Mouse (Mus musculus) liver, embryonic 15.5 days (tissue): ENCODE data around the gene Vstm2l. TPM values are rescaled to one million over a fixed set of nuclear protein-coding genes. Genes with fewer than 3 reads are reported as not detected.

Experiments
- ATAC-seq: fragments of 200-750 bp; cut with Nextera tagmentation; 2 replicates; pipeline ENCODE4 v1.8.0; 2017; ENCODE audit warnings: moderate number of reproducible peaks, mild to moderate bottlenecking, moderate library complexity; ENCODE audit not compliant: insufficient read depth
- H3K27ac ChIP-seq: fragments of 300-500 bp; sonication (generic); replicated peaks from 2 replicates; pipeline ENCODE4 v1.5.1; 2015; ENCODE audit warnings: mild to moderate bottlenecking, inconsistent platforms
- H3K27me3 ChIP-seq: fragments of 300-500 bp; sonication (generic); 2 replicates; pipeline ENCODE4 v1.6.1; 2015; ENCODE audit warnings: mild to moderate bottlenecking, inconsistent platforms
- H3K36me3 ChIP-seq: fragments of 300-500 bp; sonication (generic); replicated peaks from 2 replicates; pipeline ENCODE4 v1.6.1; 2015; ENCODE audit warnings: moderate library complexity, mild to moderate bottlenecking, inconsistent platforms
- H3K4me1 ChIP-seq: fragments of 300-500 bp; sonication (generic); replicated peaks from 2 replicates; pipeline ENCODE4 v1.6.1; 2015; ENCODE audit warnings: inconsistent platforms
- H3K4me2 ChIP-seq: fragments of 300-500 bp; sonication (generic); 2 replicates; pipeline ENCODE4 v1.6.1; 2015; ENCODE audit warnings: moderate library complexity, mild to moderate bottlenecking, inconsistent platforms
- H3K4me3 ChIP-seq: fragments of 300-500 bp; sonication (generic); replicated peaks from 2 replicates; pipeline ENCODE4 v1.5.1; 2015; ENCODE audit warnings: mild to moderate bottlenecking, inconsistent platforms
- H3K9ac ChIP-seq: fragments of 300-500 bp; sonication (generic); 2 replicates; pipeline ENCODE4 v1.6.1; 2015; ENCODE audit warnings: moderate library complexity, mild to moderate bottlenecking, inconsistent platforms
- H3K9me3 ChIP-seq: fragments of 300-500 bp; sonication (generic); replicated peaks from 2 replicates; pipeline ENCODE4 v1.6.1; 2016; ENCODE audit warnings: inconsistent platforms
- WGBS: fragments of 180-500 bp; shearing (Covaris S2); methylation state at CpG from one replicate; pipeline ENCODE4 v1.1.7; 2015; ENCODE audit warnings: mixed read lengths; ENCODE audit not compliant: insufficient replicate concordance; 5-methylcytosine and 5-hydroxymethylcytosine counted together
- polyA plus RNA-seq: library from polyadenylated mRNA; unstranded; fragments of >200 nt; fragmentation: Nextera tagmentation; extraction: Ambion mirVana; gene quantifications from 2 replicates; pipeline ENCODE4 v1.2.1, GENCODE M21; 2015

Vstm2l gene
- polyA plus RNA-seq, 1 experiment from 2014 or later = not detected

GRCm38 (mm10) chr2:157897131-157897530 is 17.3 kb upstream of the Vstm2l start:
- Histone ChIP-seq H3K27me3 (peaks cover 9% of the 10 kb centered on the region; the same call in 1 of the 2 replicates), H3K9ac (no peak overlapping the region), H3K9me3 (no peaks in the 10 kb centered on the region), H3K4me3 (no peak overlapping the region), H3K4me2 (no peak overlapping the region), H3K36me3 (no peaks in the 10 kb centered on the region), H3K4me1 (no peaks in the 10 kb centered on the region), H3K27ac (no peak overlapping the region)
- no peak for ATAC-seq
- WGBS = 68% methylated on average over 4 of the region's 4 CpGs

- Histone ChIP-seq H3K27me3 (peaks cover 52% of the 10 kb centered on the region), H3K27ac (no peak overlapping the region), H3K4me1 (no peaks in the 10 kb centered on the region), H3K4me2 (no peak overlapping the region), H3K9me3 (no peaks in the 10 kb centered on the region), H3K4me3 (no peak overlapping the region), H3K36me3 (no peaks in the 10 kb centered on the region), H3K9ac (no peak overlapping the region)
- WGBS = 1% methylated on average over 16 of the region's 16 CpGs
- ATAC-seq = no peak
Observed at GRCm38 (mm10) chr2:157913204-157913636, 1.2 kb upstream of the Vstm2l start.

- H3K27ac ChIP-seq = no peak overlapping the region
- H3K9ac ChIP-seq = no peak overlapping the region
- H3K36me3 ChIP-seq = no peaks in the 10 kb centered on the region
- no peak overlapping the region for H3K4me2 ChIP-seq
- peaks cover 52% of the 10 kb centered on the region for H3K27me3 ChIP-seq
- H3K4me1 ChIP-seq = no peaks in the 10 kb centered on the region
- H3K9me3 ChIP-seq = no peaks in the 10 kb centered on the region
- no peak for ATAC-seq
- H3K4me3 ChIP-seq = no peak overlapping the region
- WGBS = 2% methylated on average over 4 of the region's 4 CpGs
Observed at GRCm38 (mm10) chr2:157913705-157914104, 748 bp upstream of the Vstm2l start.

GRCm38 (mm10) chr2:157914889-157915517 is 550 bp downstream of the Vstm2l start:
- Histone ChIP-seq H3K4me1 (no peaks in the 10 kb centered on the region), H3K27me3 (peaks cover 52% of the 10 kb centered on the region), H3K36me3 (no peaks in the 10 kb centered on the region), H3K9me3 (no peaks in the 10 kb centered on the region), H3K4me2 (no peak overlapping the region), H3K27ac (no peak overlapping the region), H3K9ac (no peak overlapping the region), H3K4me3 (no peak overlapping the region)
- no peak for ATAC-seq
- 36% methylated on average over 43 of the region's 43 CpGs for WGBS

- 11% methylated on average over 10 of the region's 10 CpGs for WGBS
- Histone ChIP-seq H3K9ac (no peak overlapping the region), H3K4me1 (no peaks in the 10 kb centered on the region), H3K4me2 (no peak overlapping the region), H3K4me3 (no peak overlapping the region), H3K9me3 (no peaks in the 10 kb centered on the region), H3K27me3 (peaks cover 57% of the 10 kb centered on the region), H3K36me3 (no peaks in the 10 kb centered on the region), H3K27ac (no peak overlapping the region)
- no peak for ATAC-seq
Observed at GRCm38 (mm10) chr2:157918529-157918928, 4.1 kb downstream of the Vstm2l start.

DNA sequence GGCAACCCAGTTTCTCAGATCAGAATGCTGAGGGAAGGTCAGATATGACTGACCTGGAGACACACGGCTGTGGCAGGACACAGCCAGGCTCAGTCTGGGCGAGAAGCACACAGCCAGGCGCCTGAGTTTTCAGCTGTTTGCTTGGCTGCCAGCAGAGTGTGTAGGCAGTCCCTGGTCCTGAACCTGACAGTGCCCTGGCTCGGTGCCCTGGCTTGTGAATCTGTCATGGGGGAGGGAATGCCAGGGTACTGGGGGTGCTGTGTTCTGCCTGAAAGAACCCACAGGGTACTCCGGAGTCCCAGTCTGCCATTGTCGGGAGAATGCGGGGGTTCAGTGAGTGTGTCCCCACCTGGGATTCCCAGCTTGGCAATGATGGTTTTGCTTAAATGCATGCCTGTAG is 7.1 kb downstream of the Vstm2l start:
- H3K27me3 ChIP-seq = peaks cover 33% of the 10 kb centered on the region
- ATAC-seq = no peak
- no peaks in the 10 kb centered on the region for H3K4me1 ChIP-seq
- H3K4me3 ChIP-seq = no peak overlapping the region
- no peak overlapping the region for H3K4me2 ChIP-seq
- WGBS = 49% methylated on average over 7 of the region's 7 CpGs
- no peaks in the 10 kb centered on the region for H3K36me3 ChIP-seq
- no peak overlapping the region for H3K9ac ChIP-seq
- H3K9me3 ChIP-seq = no peaks in the 10 kb centered on the region
- no peak overlapping the region for H3K27ac ChIP-seq

- WGBS = 11% methylated on average over 7 of the region's 7 CpGs
- no peak overlapping the region for H3K27ac ChIP-seq
- H3K4me3 ChIP-seq = no peak overlapping the region
- no peak overlapping the region for H3K9ac ChIP-seq
- no peak overlapping the region for H3K4me2 ChIP-seq
- no peaks in the 10 kb centered on the region for H3K4me1 ChIP-seq
- peaks cover 26% of the 10 kb centered on the region for H3K27me3 ChIP-seq
- no peaks in the 10 kb centered on the region for H3K36me3 ChIP-seq
- ATAC-seq = no peak
- H3K9me3 ChIP-seq = no peaks in the 10 kb centered on the region
Observed at GRCm38 (mm10) chr2:157923406-157923805, 9.0 kb downstream of the Vstm2l start.

DNA sequence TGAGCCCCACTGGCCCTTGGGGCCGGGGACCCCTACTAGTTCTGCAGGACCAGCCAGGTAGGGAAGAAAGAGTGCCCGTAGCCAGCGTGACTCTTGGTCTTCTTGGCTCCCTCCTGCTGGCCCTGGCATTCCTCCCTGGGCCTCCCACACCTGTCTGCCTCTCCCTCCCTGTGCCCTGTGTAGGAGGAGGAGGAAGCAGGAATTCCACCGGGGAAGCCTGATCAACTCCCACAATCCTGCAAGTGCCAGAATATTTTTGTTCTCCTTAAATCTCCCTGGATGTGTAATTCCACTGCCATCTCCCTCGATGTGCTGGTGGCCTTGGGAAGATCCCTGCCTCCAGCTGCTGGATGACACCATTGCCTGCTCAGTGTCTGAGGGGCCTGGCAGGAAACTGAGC is 10.1 kb downstream of the Vstm2l start:
- Histone ChIP-seq H3K4me3 (no peak overlapping the region), H3K4me1 (no peaks in the 10 kb centered on the region), H3K27me3 (peaks cover 27% of the 10 kb centered on the region), H3K4me2 (no peak overlapping the region), H3K9me3 (no peaks in the 10 kb centered on the region), H3K9ac (no peak overlapping the region), H3K36me3 (no peaks in the 10 kb centered on the region), H3K27ac (no peak overlapping the region)
- no peak for ATAC-seq
- WGBS = 43% methylated on average over 5 of the region's 5 CpGs

- Histone ChIP-seq H3K9me3 (no peaks in the 10 kb centered on the region), H3K4me2 (no peak overlapping the region), H3K27ac (no peak overlapping the region), H3K4me1 (no peaks in the 10 kb centered on the region), H3K27me3 (peaks cover 27% of the 10 kb centered on the region), H3K4me3 (no peak overlapping the region), H3K9ac (no peak overlapping the region), H3K36me3 (no peaks in the 10 kb centered on the region)
- no peak for ATAC-seq
- 62% methylated on average over 7 of the region's 7 CpGs for WGBS
Observed at GRCm38 (mm10) chr2:157926502-157926901, 12.0 kb downstream of the Vstm2l start.

DNA sequence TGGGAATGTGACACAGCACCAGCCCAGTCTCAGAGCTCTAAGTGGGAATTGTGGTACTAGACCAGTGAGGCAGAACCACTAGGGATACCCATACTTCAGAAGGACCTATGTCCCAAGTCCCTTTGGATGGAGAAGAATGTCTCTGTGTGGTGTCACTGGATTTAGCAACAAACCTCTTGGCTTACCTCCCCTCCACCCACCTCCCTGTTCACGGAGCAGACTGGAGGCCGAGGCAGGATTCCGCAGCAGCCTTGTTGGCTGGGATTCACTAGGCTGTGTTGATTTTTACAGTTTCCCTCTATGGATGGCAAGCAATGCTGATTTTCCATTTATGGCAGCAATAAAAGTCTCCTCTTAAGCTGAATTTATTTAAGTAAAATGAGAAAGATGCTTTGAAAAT is 12.5 kb downstream of the Vstm2l start:
- H3K4me3 ChIP-seq = no peak overlapping the region
- WGBS = 54% methylated on average over 3 of the region's 3 CpGs
- H3K9ac ChIP-seq = no peak overlapping the region
- no peak overlapping the region for H3K27ac ChIP-seq
- H3K4me1 ChIP-seq = no peaks in the 10 kb centered on the region
- H3K4me2 ChIP-seq = no peak overlapping the region
- no peaks in the 10 kb centered on the region for H3K36me3 ChIP-seq
- ATAC-seq = no peak
- H3K9me3 ChIP-seq = no peaks in the 10 kb centered on the region
- H3K27me3 ChIP-seq = peaks cover 27% of the 10 kb centered on the region

GRCm38 (mm10) chr2:157927397-157927796 is 12.9 kb downstream of the Vstm2l start:
- no peaks in the 10 kb centered on the region for H3K36me3 ChIP-seq

GRCm38 (mm10) chr2:157927815-157928214 is 13.4 kb downstream of the Vstm2l start:
- Histone ChIP-seq H3K4me2 (no peak overlapping the region), H3K4me1 (no peaks in the 10 kb centered on the region), H3K9me3 (no peaks in the 10 kb centered on the region), H3K36me3 (no peaks in the 10 kb centered on the region), H3K9ac (no peak overlapping the region), H3K4me3 (no peak overlapping the region), H3K27ac (no peak overlapping the region), H3K27me3 (peaks cover 22% of the 10 kb centered on the region)
- WGBS = 20% methylated on average over 2 of the region's 2 CpGs
- ATAC-seq = no peak

More at GRCm38 (mm10) chr2:157927397-157927796, 12.9 kb downstream of the Vstm2l start:
- WGBS = 57% methylated on average over 20 of the region's 20 CpGs
- Histone ChIP-seq H3K4me1 (no peaks in the 10 kb centered on the region), H3K27me3 (peaks cover 27% of the 10 kb centered on the region), H3K27ac (no peak overlapping the region), H3K9ac (no peak overlapping the region), H3K4me3 (no peak overlapping the region), H3K4me2 (no peak overlapping the region), H3K9me3 (no peaks in the 10 kb centered on the region)
- ATAC-seq = no peak
